Mouse (Mus musculus) B cell, adult 62 days (primary cell): ENCODE results near the gene Macrod1. TPM values are rescaled to one million over a fixed set of nuclear protein-coding genes. Genes with fewer than 3 reads are reported as not detected.

Experiments
- total RNA-seq: library from RNA; stranded (reverse); gene quantifications from 4 replicates; pipeline ENCODE4 v1.2.4, GENCODE M21; 2023

Macrod1 gene
- total RNA-seq: 5.2 to 8.4 TPM (median 6.8 TPM) in 4 replicates

GRCm38 (mm10) chr19:7056248-7057087 lies at the start of gene Macrod1:
Macrod1 (plus strand) TSS chr19:7056810.

GRCm38 (mm10) chr19:7019191-7019590 lies 37.4 kb upstream of the Macrod1 start, which contains the start of gene Fermt3:
Fermt3 (minus strand) TSS chr19:7019469.

GRCm38 (mm10) chr19:7039841-7040636 lies 16.6 kb upstream of the Macrod1 start, which contains the start of gene Stip1:
Stip1 (minus strand) TSS chr19:7039967.

GRCm38 (mm10) chr19:7105544-7105943 lies 48.9 kb downstream of the Macrod1 start, which contains the start of gene Flrt1:
Flrt1 (minus strand) TSS chr19:7105729.

GRCm38 (mm10) chr19:7205753-7206736 lies 149.4 kb downstream of the Macrod1 start, which contains the start of gene Otub1:
Otub1 (minus strand) TSS chr19:7206316.

GRCm38 (mm10) chr19:7217162-7217925 lies 160.7 kb downstream of the Macrod1 start, which contains the start of gene Cox8a:
Cox8a (minus strand) TSS chr19:7217616.

GRCm38 (mm10) chr19:7240782-7241690 lies 184.4 kb downstream of the Macrod1 start, which contains the start of gene Naa40:
Naa40 (minus strand) TSS chr19:7241183.

Other genes starting within 250 kb of the Macrod1 start
- 26.5 to 33.1 TPM (median 30.8 TPM) in 4 replicates for gene Rps6ka4, start 216.2 kb upstream of the Macrod1 start, total RNA-seq
- 19.8 to 33.4 TPM (median 24.6 TPM) in 4 replicates for gene Ccdc88b, start 198.6 kb upstream of the Macrod1 start, total RNA-seq
- gene Trmt112, start 147.1 kb upstream of the Macrod1 start, total RNA-seq: 134 to 168 TPM (median 150 TPM) in 4 replicates
- 87.1 to 92.5 TPM (median 92.1 TPM) in 4 replicates for gene Prdx5, start 146.7 kb upstream of the Macrod1 start, total RNA-seq
- 51.8 to 58.5 TPM (median 55.3 TPM) in 4 replicates for gene Esrra, start 135.0 kb upstream of the Macrod1 start, total RNA-seq
- not detected in 4 replicates for gene Catsperz, start 131.4 kb upstream of the Macrod1 start, total RNA-seq
- gene Kcnk4, start 122.3 kb upstream of the Macrod1 start, total RNA-seq: 1.0 TPM in 1 of 4 replicates, not detected in the others
- 9.9 to 10.3 TPM (median 10.1 TPM) in 4 replicates for gene Bad, start 114.9 kb upstream of the Macrod1 start, total RNA-seq
- gene Gpr137, start 114.3 kb upstream of the Macrod1 start, total RNA-seq: 17.0 to 21.0 TPM (median 18.9 TPM) in 4 replicates
- 65.3 to 101 TPM (median 80.8 TPM) in 4 replicates for gene Ppp1r14b, start 81.8 kb upstream of the Macrod1 start, total RNA-seq
- 14.9 to 17.9 TPM (median 17.1 TPM) in 4 replicates for gene Plcb3, start 80.3 kb upstream of the Macrod1 start, total RNA-seq
- 23.9 to 26.2 TPM (median 24.8 TPM) in 4 replicates for gene Fkbp2, start 76.3 kb upstream of the Macrod1 start, total RNA-seq
- gene Vegfb, start 69.2 kb upstream of the Macrod1 start, total RNA-seq: 14.5 to 20.1 TPM (median 17.1 TPM) in 4 replicates
- 23.3 to 28.0 TPM (median 24.6 TPM) in 4 replicates for gene Dnajc4, start 64.2 kb upstream of the Macrod1 start, total RNA-seq
- gene Nudt22, start 60.7 kb upstream of the Macrod1 start, total RNA-seq: 3.6 to 5.8 TPM (median 3.9 TPM) in 4 replicates
- gene Trpt1, start 60.7 kb upstream of the Macrod1 start, total RNA-seq: 4.9 to 6.3 TPM (median 5.6 TPM) in 4 replicates
- gene Fermt3, start 37.3 kb upstream of the Macrod1 start, total RNA-seq: 174 to 177 TPM (median 177 TPM) in 4 replicates
- gene Stip1, start 16.8 kb upstream of the Macrod1 start, total RNA-seq: 97.1 to 124 TPM (median 114 TPM) in 4 replicates
- 0.09 TPM in 1 of 4 replicates, not detected in the others for gene Flrt1, start 48.9 kb downstream of the Macrod1 start, total RNA-seq
- gene Otub1, start 149.5 kb downstream of the Macrod1 start, total RNA-seq: 132 to 147 TPM (median 146 TPM) in 4 replicates
- 310 to 323 TPM (median 315 TPM) in 4 replicates for gene Cox8a, start 160.8 kb downstream of the Macrod1 start, total RNA-seq
- 50.2 to 60.6 TPM (median 57.0 TPM) in 4 replicates for gene Naa40, start 184.4 kb downstream of the Macrod1 start, total RNA-seq
- 1.8 to 3.9 TPM (median 1.9 TPM) in 4 replicates for gene Rcor2, start 210.5 kb downstream of the Macrod1 start, total RNA-seq